Mouse (Mus musculus): ENCODE measurements around the gene Phrf1. TPM values are rescaled to one million over a fixed set of nuclear protein-coding genes. Genes with fewer than 3 reads are reported as not detected.

The Phrf1 gene
- total and polyA plus RNA-seq, 3 experiments: 66.1 to 1,029 (median 91.2) TPM

DNA sequence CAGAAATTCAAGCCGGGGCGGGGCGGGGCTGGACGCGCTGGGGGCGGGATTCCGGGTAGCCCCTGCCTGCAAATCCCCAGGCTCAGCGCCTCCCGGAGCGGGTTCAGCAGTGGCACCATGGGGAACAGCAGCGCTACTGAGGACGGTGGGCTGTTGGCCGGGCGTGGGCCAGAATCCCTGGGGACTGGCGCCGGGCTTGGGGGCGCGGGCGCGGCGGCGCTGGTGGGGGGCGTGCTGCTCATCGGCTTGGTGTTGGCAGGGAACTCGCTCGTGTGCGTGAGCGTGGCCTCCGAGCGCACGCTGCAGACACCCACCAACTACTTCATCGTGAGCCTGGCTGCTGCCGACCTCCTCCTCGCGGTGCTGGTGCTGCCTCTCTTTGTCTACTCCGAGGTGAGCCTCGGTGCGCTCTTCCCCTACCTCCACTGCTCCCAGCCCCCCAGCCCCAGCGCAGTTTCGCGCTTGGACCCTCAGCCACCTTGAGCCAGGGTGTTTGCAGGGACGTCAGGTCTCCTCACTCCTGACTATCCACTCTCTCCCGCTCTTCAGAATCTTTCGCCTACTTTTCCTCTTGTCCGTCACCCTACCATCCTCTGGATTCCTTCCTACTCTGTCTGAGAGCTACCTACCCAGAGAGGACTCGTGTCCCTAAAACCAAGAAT is 63.5 kb downstream of the Phrf1 start, which contains the start of gene Drd4:
Gene Drd4, plus strand, starts transcription at position 86 of the 662 bp plus-strand sequence.
- Histone ChIP-seq H3K36me3 (ENCODE audit: control insufficient read depth in 1 of 2, insufficient read depth in 2 of 2, low read length in 2 of 2) (no peaks in the 10 kb centered on the region), H3K27ac (ENCODE audit: control insufficient read depth, low read depth, low read length) (no peak within 1 kb of the TSS), H3K4me1 (ENCODE audit: control insufficient read depth in 1 of 2, insufficient read depth in 2 of 2, low read length in 2 of 2) (no peaks in the 10 kb centered on the region), H3K27me3 (ENCODE audit: control insufficient read depth in 1 of 2, insufficient read depth in 2 of 2, low read length in 2 of 2) (no peaks in the 10 kb centered on the region), H3K4me3 (ENCODE audit: control insufficient read depth in 1 of 2, insufficient read depth in 1 of 2, low read depth in 2 of 2, low read length in 2 of 2) (no peak within 1 kb of the TSS), H3K79me2 (ENCODE audit: control insufficient read depth, insufficient read depth, low read length, poor library complexity) (no peaks in the 10 kb centered on the region), H3K9me3 (replicated peaks; ENCODE audit: insufficient read depth, low read length) (no peaks in the 10 kb centered on the region), H3K9ac (ENCODE audit: control insufficient read depth, low read depth, low read length, poor library complexity, severe bottlenecking) (no peak within 1 kb of the TSS)
- DNase-seq (ENCODE audit: low read depth, low spot score): no peak
- no peak for TF ChIP-seq CTCF (IDR thresholded peaks at IDR 0.05 in 2 of 3, conservative IDR thresholded peaks at IDR 0.05 in 1 of 3; ENCODE audit: control insufficient read depth in 1 of 3, insufficient read depth in 1 of 3, low read depth in 2 of 3, low read length in 3 of 3, poor library complexity in 1 of 3, severe bottlenecking in 1 of 3)
- TF ChIP-seq MYC (IDR thresholded peaks at IDR 0.05; ENCODE audit: low read depth, low read length): no peak
- no peak for TF ChIP-seq NELFE (IDR thresholded peaks at IDR 0.05; ENCODE audit: low read depth, low read length)
- TF ChIP-seq POLR2A (IDR thresholded peaks at IDR 0.05; ENCODE audit: control insufficient read depth in 1 of 2, insufficient read depth in 1 of 2, low read depth in 1 of 2, low read length in 2 of 2, poor library complexity in 1 of 2): no peak
- TF ChIP-seq POLR2AphosphoS5 (IDR thresholded peaks at IDR 0.05; ENCODE audit: borderline replicate concordance, low read depth, low read length): no peak
- no peak for TF ChIP-seq ZKSCAN1 (IDR thresholded peaks at IDR 0.05; ENCODE audit: low read depth, low read length)
- TF ChIP-seq TCF12 (IDR thresholded peaks at IDR 0.05; ENCODE audit: low read depth, low read length): no peak

- Histone ChIP-seq H3K4me3 (ENCODE audit: control insufficient read depth in 1 of 2, insufficient read depth in 1 of 2, low read depth in 2 of 2, low read length in 2 of 2) (no peak overlapping the region), H3K27ac (ENCODE audit: control insufficient read depth, low read depth, low read length) (no peak overlapping the region), H3K4me1 (ENCODE audit: control insufficient read depth in 1 of 2, insufficient read depth in 2 of 2, low read length in 2 of 2) (no peaks in the 10 kb centered on the region), H3K36me3 (ENCODE audit: control insufficient read depth in 1 of 2, insufficient read depth in 2 of 2, low read length in 2 of 2) (no peaks in the 10 kb centered on the region), H3K9ac (ENCODE audit: control insufficient read depth, low read depth, low read length, poor library complexity, severe bottlenecking) (no peak overlapping the region), H3K79me2 (ENCODE audit: control insufficient read depth, insufficient read depth, low read length, poor library complexity) (no peaks in the 10 kb centered on the region), H3K9me3 (replicated peaks; ENCODE audit: insufficient read depth, low read length) (no peaks in the 10 kb centered on the region), H3K27me3 (ENCODE audit: control insufficient read depth in 1 of 2, insufficient read depth in 2 of 2, low read length in 2 of 2) (no peaks in the 10 kb centered on the region)
- DNase-seq (ENCODE audit: low read depth, low spot score): no peak
- TF ChIP-seq ETS1 (IDR thresholded peaks at IDR 0.05; ENCODE audit: low read depth, low read length) (no peak), E2F4 (IDR thresholded peaks at IDR 0.05; ENCODE audit: borderline replicate concordance, low read depth, low read length) (no peak), BHLHE40 (IDR thresholded peaks at IDR 0.05; ENCODE audit: borderline replicate concordance, low read depth, low read length) (no peak), MEF2A (IDR thresholded peaks at IDR 0.05; ENCODE audit: extremely low read depth, insufficient replicate concordance, low read depth, low read length, poor library complexity, severe bottlenecking) (no peak), TBP (IDR thresholded peaks at IDR 0.05; ENCODE audit: low read depth, low read length) (no peak), JUND (IDR thresholded peaks at IDR 0.05; ENCODE audit: low read depth, low read length) (no peak), KAT2A (conservative IDR thresholded peaks at IDR 0.05; ENCODE audit: low read depth, low read length) (no peak), NELFE (IDR thresholded peaks at IDR 0.05; ENCODE audit: low read depth, low read length) (no peak), MYB (IDR thresholded peaks at IDR 0.05; ENCODE audit: low read depth, low read length) (no peak), USF1 (IDR thresholded peaks at IDR 0.05; ENCODE audit: low read depth, low read length) (no peak)
Observed at GRCm38 (mm10) chr7:141292583-141293388, 64.2 kb downstream of the Phrf1 start.

All from MEL (cell line).